Mouse (Mus musculus): Measurements from ENCODE around the gene Fam107a.

DNA sequence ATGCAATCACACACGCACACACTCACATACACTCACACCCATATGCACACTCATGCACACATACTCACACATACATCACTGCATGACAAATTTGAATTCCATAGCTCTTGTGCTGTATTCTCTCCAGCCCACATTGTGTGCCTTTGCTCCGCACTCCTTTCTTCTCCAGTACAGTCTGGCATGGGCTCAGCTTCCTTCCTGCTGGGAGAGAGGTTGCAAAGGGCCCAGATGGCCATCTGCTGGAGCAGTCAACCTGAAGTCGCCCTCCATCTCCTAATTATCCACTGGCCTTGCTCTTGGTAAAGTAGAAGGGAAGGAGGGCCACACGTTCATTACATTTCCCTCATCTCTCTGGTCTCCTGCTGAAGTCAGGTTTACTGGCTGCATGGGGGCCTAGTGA lies 27.7 kb upstream of the Fam107a start:
- TF ChIP-seq CTCF (IDR thresholded peaks at IDR 0.05; ENCODE audit: insufficient read depth, low read depth, low read length), result no peak
- no peak for TF ChIP-seq POLR2A (IDR thresholded peaks at IDR 0.05; ENCODE audit: insufficient read depth, low read depth, low read length)
